Mouse (Mus musculus) kidney, postnatal 14 days (tissue): ENCODE measurements around the gene Olfr114.

Experiments
- DNase-seq: peaks from one replicate; pipeline ENCODE4 v3.0.0; 2022; ENCODE audit warnings: mixed read lengths

Olfr114 gene

DNA sequence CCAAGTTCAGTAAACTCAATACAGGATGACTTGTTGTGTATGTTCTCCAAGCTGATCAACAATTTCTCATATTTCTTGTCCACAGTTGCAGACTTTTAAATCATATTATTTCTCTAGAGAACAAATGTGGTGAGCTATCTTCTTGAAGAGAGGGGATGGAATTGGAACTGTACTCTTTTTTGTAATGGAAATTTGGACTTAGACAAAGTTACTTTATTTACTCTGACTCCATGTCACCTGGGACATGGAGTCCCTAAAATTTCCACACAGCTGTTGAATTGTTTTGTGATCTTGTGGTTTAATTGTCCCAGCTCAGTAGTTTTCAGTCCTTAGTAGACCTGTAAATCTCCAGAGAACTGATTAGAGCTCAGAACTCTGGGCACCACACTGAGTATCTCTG, at the start of gene Olfr114:
Olfr114 (minus strand) TSS at position 101 of the 400 bp plus-strand sequence.
- no peak for DNase-seq

GRCm38 (mm10) chr17:37627009-37627408, 34.5 kb upstream of the Olfr114 start, which contains the start of the genes Olfr115 and Olfr116:
TSS of gene Olfr115 (minus strand) at chr17:37627109.
TSS of gene Olfr116 (minus strand) at chr17:37627199.
- DNase-seq, result no peak

DNA sequence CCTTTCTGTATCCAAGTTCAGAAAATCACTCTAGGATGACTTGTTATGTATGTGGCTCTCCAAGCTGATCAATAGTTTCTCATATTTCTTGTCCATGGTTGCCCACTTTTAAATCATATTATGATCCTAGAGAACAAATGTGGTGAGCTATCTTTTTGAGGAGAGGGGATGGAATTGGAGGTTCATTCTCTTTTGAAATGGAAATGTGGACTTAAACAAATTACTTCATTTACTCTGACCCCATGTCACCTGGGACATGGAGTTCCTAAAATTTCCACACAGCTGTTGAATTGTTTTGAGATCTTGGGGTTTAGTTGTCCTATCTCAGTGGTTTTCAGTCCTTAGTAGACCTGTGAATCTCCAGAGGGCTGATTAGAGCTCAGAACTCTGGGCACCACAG, 15.0 kb downstream of the Olfr114 start, which contains the start of gene Olfr113:
Olfr113 (minus strand) TSS at position 101 of the 400 bp plus-strand sequence.
- no peak for DNase-seq

DNA sequence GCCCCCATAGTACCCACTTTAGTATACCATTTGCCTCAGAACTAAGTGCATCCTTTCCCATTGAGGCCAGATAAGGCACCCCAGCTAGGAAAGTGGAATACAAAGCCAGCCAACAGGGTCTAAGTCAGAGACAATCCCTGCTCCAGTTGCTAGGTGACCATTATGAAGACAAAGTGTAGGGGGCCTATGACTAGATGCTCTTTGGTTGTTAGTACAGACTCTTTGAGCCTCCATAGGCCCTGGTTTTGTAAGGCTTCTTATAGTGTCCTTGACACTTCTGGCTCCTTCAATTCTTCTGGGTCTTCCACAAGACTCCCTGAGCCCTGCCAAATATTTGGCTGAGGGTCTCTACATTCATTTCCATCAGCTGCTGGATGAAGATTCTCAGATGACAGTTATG, 23.2 kb downstream of the Olfr114 start, which contains the start of gene Olfr112:
Olfr112 (minus strand) TSS at position 101 of the 400 bp plus-strand sequence.
- DNase-seq, result no peak

DNA sequence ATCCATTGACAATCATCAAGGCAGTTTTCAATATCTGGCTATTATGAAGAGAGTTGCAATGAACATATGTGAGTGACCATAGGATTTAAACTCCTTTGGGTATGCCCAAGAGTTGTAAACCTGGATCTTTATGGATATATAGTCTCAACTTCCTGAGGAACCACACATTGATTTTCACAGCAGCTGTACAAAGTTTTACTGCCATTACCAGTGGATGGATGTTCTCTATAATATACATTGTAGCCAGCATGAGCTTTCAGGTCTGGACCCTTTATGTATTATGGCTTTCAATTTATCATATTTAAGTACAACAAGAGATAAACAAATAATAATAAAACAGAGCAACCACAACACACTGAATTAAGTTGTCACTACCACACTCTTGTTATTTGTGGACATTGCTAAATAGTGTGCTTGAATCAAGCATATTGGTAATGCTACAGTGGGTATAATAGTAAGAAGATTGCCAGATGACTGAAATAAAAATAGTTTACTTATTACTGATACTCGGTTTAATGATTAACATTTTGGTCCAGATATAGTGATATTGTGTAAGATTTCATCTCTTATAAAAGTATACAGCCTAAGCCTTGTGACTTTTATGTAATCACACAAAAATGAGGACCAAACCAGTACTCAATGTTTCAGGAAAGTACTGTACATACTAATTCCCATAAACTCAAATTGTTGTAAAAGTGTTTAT, 33.5 kb downstream of the Olfr114 start:
- DNase-seq, result no peak

GRCm38 (mm10) chr17:37543800-37544435, 48.6 kb downstream of the Olfr114 start:
- DNase-seq, result no peak

DNA sequence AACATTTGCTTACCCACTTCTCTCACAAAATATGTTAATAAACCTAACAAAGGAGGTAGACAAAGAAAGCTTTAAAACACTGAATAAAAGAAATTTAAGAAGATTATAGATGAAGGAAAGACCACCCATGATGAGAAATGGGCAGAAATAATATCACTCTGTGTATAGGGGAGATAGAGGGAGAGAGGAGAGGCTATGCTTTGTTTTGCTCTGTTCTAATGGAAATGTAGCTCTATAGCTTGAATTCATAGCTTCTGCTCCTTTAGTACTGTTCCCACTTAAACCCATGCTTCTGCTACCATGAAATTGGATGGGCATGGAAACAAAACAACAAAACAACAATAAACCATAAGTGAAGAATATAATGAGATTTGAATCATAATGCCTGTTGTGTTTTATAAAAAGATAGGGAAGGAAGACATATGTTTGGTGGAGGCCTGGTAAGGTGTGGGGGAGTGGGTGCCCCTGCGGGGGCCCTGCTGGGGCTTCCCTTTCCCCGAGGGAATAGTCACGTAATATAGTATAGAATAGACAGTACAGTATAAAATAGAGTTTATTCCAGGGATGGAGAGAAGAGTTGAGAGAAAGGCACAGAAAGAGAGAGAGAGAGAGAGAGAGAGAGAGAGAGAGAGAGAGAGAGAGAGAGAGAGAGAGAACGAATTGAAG, 51.0 kb downstream of the Olfr114 start:
- DNase-seq, result no peak
